In genomic region chr1:168426281-168426680, GRCm38 (mm10) we compare ENCODE assay signal across 8 mouse cellular contexts. TPM values are rescaled to one million over a fixed set of nuclear protein-coding genes. Genes with fewer than 3 reads are reported as not detected.
DNase-seq lines count a peak whose midpoint lies in the region; ATAC-seq and TF ChIP-seq lines count a peak whose summit lies in the region.
"Had no signal": no experiment of that assay in that cellular context is flagged by ENCODE, and none has a peak within 500 bp of the region (broad histone marks: within the 10 kb centered on the region; RNA-seq: fewer than 3 reads in every experiment).

No protein-coding gene starts in this region.

- no peak for TF ChIP-seq CTCF in gastrocnemius, adult 2 months (IDR thresholded peaks at IDR 0.05)

- no peaks in the 10 kb centered on the region for H3K9me3 ChIP-seq in liver, embryonic 12.5 days (replicated peaks)
- no peaks in the 10 kb centered on the region for H3K9me3 ChIP-seq in forebrain, embryonic 13.5 days (replicated peaks)
- no peaks in the 10 kb centered on the region for H3K9me3 ChIP-seq in intestine, embryonic 14.5 days (ENCODE audit: control insufficient read depth, low read length)
- H3K9me3 ChIP-seq in neural tube, embryonic 13.5 days: no peaks in the 10 kb centered on the region

- H3K27me3 ChIP-seq in liver, embryonic 12.5 days (replicated peaks): no peaks in the 10 kb centered on the region
- no peaks in the 10 kb centered on the region for H3K27me3 ChIP-seq in forebrain, embryonic 13.5 days
- H3K27me3 ChIP-seq in intestine, embryonic 14.5 days (replicated peaks; ENCODE audit: control insufficient read depth, insufficient read depth, low read length): no peaks in the 10 kb centered on the region
- no peaks in the 10 kb centered on the region for H3K27me3 ChIP-seq in neural tube, embryonic 13.5 days

- no peak overlapping the region for H3K27ac ChIP-seq in liver, embryonic 12.5 days
- H3K27ac ChIP-seq in forebrain, embryonic 13.5 days: peak overlapping the region; percentile 86
- no peak overlapping the region for H3K27ac ChIP-seq in intestine, embryonic 14.5 days (ENCODE audit: low read depth)
- peak overlapping the region; percentile 72; the same call in 1 of the 2 replicates for H3K27ac ChIP-seq in neural tube, embryonic 13.5 days (replicated peaks)
- H3K27ac ChIP-seq in gastrocnemius, adult 2 months: no peak overlapping the region

- no peak overlapping the region for H3K4me3 ChIP-seq in liver, embryonic 12.5 days
- H3K4me3 ChIP-seq in forebrain, embryonic 13.5 days: peak overlapping the region; percentile 95
- peak overlapping the region; percentile 96 for H3K4me3 ChIP-seq in intestine, embryonic 14.5 days (ENCODE audit: low read depth, low read length)
- peak overlapping the region; percentile 91 for H3K4me3 ChIP-seq in neural tube, embryonic 13.5 days
- H3K4me3 ChIP-seq in gastrocnemius, adult 2 months: no peak overlapping the region
- H3K4me3 ChIP-seq: myocyte had no signal

- ATAC-seq in liver, embryonic 12.5 days: no peak
- no peak for ATAC-seq in forebrain, embryonic 13.5 days
- ATAC-seq in intestine, embryonic 14.5 days (replicated peaks; ENCODE audit: low FRiP score, low TSS enrichment, low read depth): no peak
- ATAC-seq in neural tube, embryonic 13.5 days (ENCODE audit: low read depth): no peak

- peaks cover 18% of the 10 kb centered on the region; the same call in 1 of the 2 replicates for H3K4me1 ChIP-seq in liver, embryonic 12.5 days
- peaks cover 65% of the 10 kb centered on the region for H3K4me1 ChIP-seq in forebrain, embryonic 13.5 days
- H3K4me1 ChIP-seq in intestine, embryonic 14.5 days (replicated peaks; ENCODE audit: control insufficient read depth, insufficient read depth, low read length): peaks cover 43% of the 10 kb centered on the region
- H3K4me1 ChIP-seq in neural tube, embryonic 13.5 days (replicated peaks): peaks cover 61% of the 10 kb centered on the region

- intact Hi-C loops in gastrocnemius, adult 2 months (cut with DNase I): no loop called here

- H3K9ac ChIP-seq in liver, embryonic 12.5 days: no peak overlapping the region
- H3K9ac ChIP-seq in forebrain, embryonic 13.5 days: peak overlapping the region; percentile 69
- peak overlapping the region; percentile 94 for H3K9ac ChIP-seq in intestine, embryonic 14.5 days (ENCODE audit: low read length)
- H3K9ac ChIP-seq in neural tube, embryonic 13.5 days: peak overlapping the region; percentile 68

- DNase-seq in liver: no peak
- no peak for DNase-seq in intestine, embryonic 14.5 days (ENCODE audit: low spot score)
- no peak for DNase-seq in left cerebral cortex, adult 18-20 months (ENCODE audit: low spot score in 2 of 2)
- DNase-seq in gastrocnemius, adult 2 months: no peak

- H3K4me2 ChIP-seq in liver, embryonic 12.5 days: peak overlapping the region; percentile 29
- H3K4me2 ChIP-seq in forebrain, embryonic 13.5 days: peak overlapping the region; percentile 80
- H3K4me2 ChIP-seq in intestine, embryonic 14.5 days (ENCODE audit: low read length): peak overlapping the region; percentile 71
- peak overlapping the region; percentile 75 for H3K4me2 ChIP-seq in neural tube, embryonic 13.5 days

- WGBS in liver, embryonic 12.5 days (ENCODE audit: insufficient replicate concordance): 55% methylated on average over 7 of the region's 7 CpGs
- 15% methylated on average over 7 of the region's 7 CpGs for WGBS in forebrain, embryonic 13.5 days
- WGBS in intestine, embryonic 14.5 days: 62% methylated on average over 7 of the region's 7 CpGs
- 38% methylated on average over 7 of the region's 7 CpGs for WGBS in neural tube, embryonic 13.5 days

- no peaks in the 10 kb centered on the region for H3K36me3 ChIP-seq in liver, embryonic 12.5 days
- peaks cover 13% of the 10 kb centered on the region for H3K36me3 ChIP-seq in forebrain, embryonic 13.5 days (ENCODE audit: poor library complexity, severe bottlenecking)
- H3K36me3 ChIP-seq in intestine, embryonic 14.5 days (ENCODE audit: control insufficient read depth, insufficient read depth, low read length): peaks cover 23% of the 10 kb centered on the region
- no peaks in the 10 kb centered on the region for H3K36me3 ChIP-seq in neural tube, embryonic 13.5 days

RNA-seq across cellular contexts. Expression of gene Pbx1, which starts 5.8 kb away (rescaled TPM):
- polyA plus RNA-seq in liver, embryonic 12.5 days (2016; fragmentation: Nextera tagmentation; extraction: Ambion mirVana): 6.8 and 6.9 TPM in 2 replicates
- 72.2 and 78.9 TPM in 2 replicates for polyA plus RNA-seq in forebrain, embryonic 13.5 days (2015; fragmentation: Nextera tagmentation; extraction: Ambion mirVana)
- polyA plus RNA-seq in intestine, embryonic 14.5 days (2014; fragmentation: Nextera tagmentation; extraction: Ambion mirVana): 37.3 and 42.3 TPM in 2 replicates
- 34.4 and 37.0 TPM in 2 replicates for polyA plus RNA-seq in neural tube, embryonic 13.5 days (2015; fragmentation: Nextera tagmentation; extraction: Ambion mirVana)
- total RNA-seq in left cerebral cortex, adult 18-20 months (2021): 100 to 1,000 TPM; 130 to 135 TPM
- 10 to 100 TPM; 16.9 to 29.3 TPM for total RNA-seq in gastrocnemius, adult 2 months (2021)

Comparison
In these comparisons a context has a peak if more than half of its experiments do, and no peak if none do; other contexts are left out.
1. H3K27ac ChIP-seq: peak in forebrain, embryonic 13.5 days (single experiment) and neural tube, embryonic 13.5 days (single experiment); none in liver, embryonic 12.5 days (single experiment), intestine, embryonic 14.5 days (single experiment) and gastrocnemius, adult 2 months (single experiment).
2. H3K4me2 ChIP-seq: peak in every context shown above with its lines; median percentile 80 in forebrain, embryonic 13.5 days; 75 in neural tube, embryonic 13.5 days; 71 in intestine, embryonic 14.5 days; 29 in liver, embryonic 12.5 days.
3. H3K4me3 ChIP-seq: peak in forebrain, embryonic 13.5 days (single experiment), intestine, embryonic 14.5 days (single experiment) and neural tube, embryonic 13.5 days (single experiment); none in liver, embryonic 12.5 days (single experiment) and gastrocnemius, adult 2 months (single experiment).